Mouse (Mus musculus) liver, embryonic 14.5 days (tissue): Measurements from ENCODE around the gene Chst15. TPM values are rescaled to one million over a fixed set of nuclear protein-coding genes. Genes with fewer than 3 reads are reported as not detected.

ENCODE experiments used
- ATAC-seq: fragments of 200-750 bp; cut with Nextera tagmentation; 2 replicates; pipeline ENCODE4 v1.8.0; 2017; ENCODE audit warnings: moderate number of reproducible peaks, mild to moderate bottlenecking, moderate library complexity; ENCODE audit not compliant: insufficient read depth
- DNase-seq, 3 experiments: peaks; one replicate each; pipeline ENCODE4 v3.0.0-alpha.2; 2012 to 2013; ENCODE audit warnings: low read depth in 3 of 3, low spot score in 3 of 3
- H3K27ac ChIP-seq: fragments of 300-500 bp; sonication (generic); 2 replicates; pipeline ENCODE4 v1.5.1; 2014; ENCODE audit warnings: moderate library complexity, mild to moderate bottlenecking, control low read depth, inconsistent platforms
- H3K27me3 ChIP-seq: fragments of 300-500 bp; sonication (generic); 2 replicates; pipeline ENCODE4 v1.6.1; 2014; ENCODE audit warnings: mild to moderate bottlenecking, low read length, moderate library complexity; ENCODE audit not compliant: control insufficient read depth, insufficient read depth
- H3K36me3 ChIP-seq: fragments of 300-500 bp; sonication (generic); replicated peaks from 2 replicates; pipeline ENCODE4 v1.6.1; 2014; ENCODE audit warnings: low read depth; ENCODE audit not compliant: control insufficient read depth, insufficient read depth
- H3K4me1 ChIP-seq, 2 experiments: fragments of 200-500 bp in 1 of 2; fragments of 300-500 bp in 1 of 2; sonication (generic) in 1 of 2; replicated peaks; 2 replicates each; pipeline ENCODE4 v1.6.1; 2012 to 2014; ENCODE audit warnings: antibody characterized with exemption in 1 of 2, inconsistent platforms in 1 of 2, low read length in 1 of 2; ENCODE audit not compliant: control insufficient read depth in 2 of 2, insufficient read depth in 2 of 2
- H3K4me2 ChIP-seq: fragments of 300-500 bp; sonication (generic); 2 replicates; pipeline ENCODE4 v1.6.1; 2014; ENCODE audit warnings: low read depth, mild to moderate bottlenecking, control low read depth, moderate library complexity
- H3K4me3 ChIP-seq, 2 experiments: fragments of 200-500 bp in 1 of 2; fragments of 300-500 bp in 1 of 2; sonication (generic) in 1 of 2; 2 replicates each; pipeline ENCODE4 v1.5.1; 2012 to 2014; ENCODE audit warnings: low read depth in 2 of 2, low read length in 2 of 2, mild to moderate bottlenecking in 2 of 2, control low read depth in 1 of 2, inconsistent platforms in 1 of 2, moderate library complexity in 1 of 2; ENCODE audit not compliant: insufficient read depth in 1 of 2
- H3K9ac ChIP-seq: fragments of 300-500 bp; sonication (generic); replicated peaks from 2 replicates; pipeline ENCODE4 v1.6.1; 2014; ENCODE audit warnings: mild to moderate bottlenecking, control low read depth, moderate library complexity
- H3K9me3 ChIP-seq: fragments of 300-500 bp; sonication (generic); 2 replicates; pipeline ENCODE4 v1.6.1; 2016; ENCODE audit warnings: low read length, mixed read lengths; ENCODE audit not compliant: control insufficient read depth
- CTCF ChIP-seq: IDR thresholded peaks from 2 replicates; pipeline ENCODE4 v1.5.1; 2016; ENCODE audit warnings: antibody characterized with exemption, low read depth, control low read depth
- EP300 ChIP-seq: IDR thresholded peaks from 2 replicates; pipeline ENCODE4 v1.6.1; 2016; ENCODE audit warnings: antibody characterized with exemption, low read depth
- WGBS: fragments of 180-500 bp; shearing (Covaris S2); extraction: QIAGEN DNeasy Blood & Tissue Kit; methylation state at CpG from one replicate; pipeline ENCODE4 v1.1.7; 2014; ENCODE audit not compliant: insufficient replicate concordance; 5-methylcytosine and 5-hydroxymethylcytosine counted together
- polyA plus RNA-seq, 2 experiments: library from polyadenylated mRNA; depleted of rRNA in 1 of 2; stranded (reverse) in 1 of 2; unstranded in 1 of 2; fragments of >200 nt; fragmentation: Nextera tagmentation in 1 of 2; extraction: Ambion mirVana in 1 of 2; gene quantifications; 2 replicates each; pipeline versions ENCODE4 v1.2.1 to v1.2.3; 2012 to 2014

Chst15 gene
- polyA plus RNA-seq, 2 experiments, result 2.4 to 2.6 TPM

GRCm38 (mm10) chr7:132284048-132284737 is 32.8 kb downstream of the Chst15 start:
- Histone ChIP-seq H3K9ac (no peak overlapping the region), H3K4me1 (peaks cover 0 to 15% of the 10 kb centered on the region in 2 experiments; a peak in 2 of 4 replicates), H3K27ac (no peak overlapping the region), H3K4me3 (no peak overlapping the region), H3K4me2 (no peak overlapping the region), H3K36me3 (no peaks in the 10 kb centered on the region), H3K9me3 (no peaks in the 10 kb centered on the region), H3K27me3 (no peaks in the 10 kb centered on the region)
- ATAC-seq (no peak), DNase-seq (no peak)
- no peak for TF ChIP-seq CTCF
- no peak for TF ChIP-seq EP300
- WGBS, result 72% methylated on average over 7 of the region's 7 CpGs

- TF ChIP-seq EP300, result no peak
- no peak for TF ChIP-seq CTCF
- no peak overlapping the region for H3K27ac ChIP-seq
- H3K4me3 ChIP-seq, result no peak overlapping the region
- DNase-seq (no peak), ATAC-seq (no peak)
- no peaks in the 10 kb centered on the region for H3K27me3 ChIP-seq
- no peaks in the 10 kb centered on the region for H3K36me3 ChIP-seq
- H3K9ac ChIP-seq, result no peak overlapping the region
- 68% methylated on average over 2 of the region's 2 CpGs for WGBS
- no peaks in the 10 kb centered on the region for H3K9me3 ChIP-seq
- no peak overlapping the region for H3K4me2 ChIP-seq
- H3K4me1 ChIP-seq, result peaks cover 0 to 21% of the 10 kb centered on the region in 2 experiments; a peak in 2 of 4 replicates
Observed at GRCm38 (mm10) chr7:132282576-132282975, 34.5 kb downstream of the Chst15 start.

GRCm38 (mm10) chr7:132282161-132282560 is 34.9 kb downstream of the Chst15 start:
- Histone ChIP-seq H3K4me3 (no peak overlapping the region), H3K27ac (no peak overlapping the region), H3K4me2 (no peak overlapping the region), H3K9ac (no peak overlapping the region), H3K36me3 (no peaks in the 10 kb centered on the region), H3K9me3 (no peaks in the 10 kb centered on the region), H3K27me3 (no peaks in the 10 kb centered on the region), H3K4me1 (peaks cover 0 to 17% of the 10 kb centered on the region in 2 experiments; a peak in 2 of 4 replicates)
- WGBS, result 69% methylated on average over 3 of the region's 3 CpGs
- ATAC-seq (no peak), DNase-seq (no peak)
- no peak for TF ChIP-seq CTCF
- no peak for TF ChIP-seq EP300

GRCm38 (mm10) chr7:132281753-132282152 is 35.3 kb downstream of the Chst15 start:
- Histone ChIP-seq H3K4me1 (peaks cover 0 to 14% of the 10 kb centered on the region in 2 experiments; a peak in 2 of 4 replicates), H3K27me3 (no peaks in the 10 kb centered on the region), H3K4me3 (no peak overlapping the region), H3K9ac (no peak overlapping the region), H3K27ac (no peak overlapping the region), H3K4me2 (no peak overlapping the region), H3K36me3 (no peaks in the 10 kb centered on the region), H3K9me3 (no peaks in the 10 kb centered on the region)
- ATAC-seq, result no peak
- WGBS, result 59% methylated on average over 4 of the region's 4 CpGs
- TF ChIP-seq EP300 (no peak), CTCF (no peak)
- no peak for DNase-seq

GRCm38 (mm10) chr7:132278658-132279057 is 38.4 kb downstream of the Chst15 start:
- TF ChIP-seq EP300 (no peak), CTCF (no peak)
- Histone ChIP-seq H3K4me2 (no peak overlapping the region), H3K9ac (no peak overlapping the region), H3K27ac (no peak overlapping the region), H3K9me3 (no peaks in the 10 kb centered on the region), H3K4me1 (peaks cover 0 to 10% of the 10 kb centered on the region in 2 experiments; a peak in 2 of 4 replicates), H3K27me3 (no peaks in the 10 kb centered on the region), H3K36me3 (no peaks in the 10 kb centered on the region), H3K4me3 (no peak overlapping the region)
- DNase-seq, result no peak
- ATAC-seq, result no peak
- WGBS, result 26% methylated on average over 3 of the region's 3 CpGs
